Mouse (Mus musculus) skeletal muscle tissue, adult 2 months (tissue): ENCODE data around the gene Rgl1.

Experiments used
- DNase-seq: peaks from one replicate; pipeline ENCODE4 v3.0.0-alpha.2; 2012; ENCODE audit warnings: low read depth, low spot score

Gene Rgl1

GRCm38 (mm10) chr1:152549061-152549738 is 217.0 kb downstream of the Rgl1 start:
- DNase-seq: no peak

- no peak for DNase-seq
These were observed 222.5 kb downstream of the Rgl1 start for GRCm38 (mm10) chr1:152543449-152544159.

DNA sequence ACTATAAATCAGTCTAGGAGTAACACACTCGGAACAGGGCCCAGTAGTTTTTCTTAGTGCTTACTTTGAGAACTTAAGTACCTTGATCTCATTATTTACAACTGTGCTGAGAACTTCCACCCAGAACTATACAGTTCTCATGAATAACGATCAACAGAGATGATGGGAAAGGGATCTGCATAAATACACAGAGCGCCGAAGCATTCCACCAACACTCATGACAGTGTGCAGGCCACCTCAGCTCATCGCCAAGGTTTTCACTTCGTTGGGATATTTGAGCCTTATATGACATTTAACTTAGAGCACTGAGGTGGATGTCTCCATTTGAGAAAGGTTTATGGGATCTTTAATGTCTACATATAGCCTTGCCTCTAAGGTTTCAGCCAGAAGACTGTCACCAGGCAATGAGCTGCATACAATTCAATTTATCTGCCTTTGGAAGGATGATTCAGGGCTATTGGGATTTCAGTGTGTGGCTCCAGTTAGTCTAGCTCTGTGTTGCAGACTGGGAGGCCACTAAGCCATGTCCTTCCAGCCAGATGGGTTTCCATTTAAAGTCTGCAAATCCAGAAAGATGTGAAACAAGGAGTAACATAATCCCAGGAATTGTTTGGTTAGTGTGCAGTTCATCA is 223.3 kb downstream of the Rgl1 start:
- DNase-seq: no peak

GRCm38 (mm10) chr1:152540304-152540887 is 225.8 kb downstream of the Rgl1 start:
- DNase-seq: no peak

- DNase-seq: no peak
These were observed 227.3 kb downstream of the Rgl1 start for GRCm38 (mm10) chr1:152538817-152539216.

GRCm38 (mm10) chr1:152537186-152537585 is 229.0 kb downstream of the Rgl1 start:
- no peak for DNase-seq

DNA sequence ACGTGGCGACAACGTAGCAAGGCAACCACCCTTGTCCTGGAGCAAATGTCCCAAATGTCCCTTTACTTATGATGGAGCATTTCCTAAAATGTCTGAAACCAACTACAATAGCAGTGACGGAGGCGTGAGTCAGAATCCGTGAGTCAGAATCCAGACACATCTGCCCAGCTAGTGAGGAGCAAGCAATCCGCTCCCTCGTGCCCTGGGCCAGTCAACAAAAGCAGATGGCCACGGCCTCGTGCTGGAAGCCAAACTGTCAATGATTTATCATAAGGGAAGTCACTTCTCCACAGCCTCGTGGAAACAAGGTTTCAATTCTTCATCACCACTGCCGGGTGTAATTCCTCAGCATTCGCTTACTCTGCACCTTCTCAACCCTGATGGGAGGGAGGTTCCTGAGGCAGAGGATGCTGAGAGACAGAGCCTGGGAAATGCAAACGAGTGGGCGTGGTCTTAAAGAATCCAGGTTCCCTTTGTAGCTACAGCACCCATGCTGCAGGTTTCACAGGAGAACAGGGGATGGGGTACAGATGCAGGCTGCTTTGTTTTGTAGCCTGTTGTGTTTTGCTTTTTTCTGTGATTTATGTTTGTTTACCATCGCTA is 229.6 kb downstream of the Rgl1 start:
- peak; percentile 66 for DNase-seq

DNA sequence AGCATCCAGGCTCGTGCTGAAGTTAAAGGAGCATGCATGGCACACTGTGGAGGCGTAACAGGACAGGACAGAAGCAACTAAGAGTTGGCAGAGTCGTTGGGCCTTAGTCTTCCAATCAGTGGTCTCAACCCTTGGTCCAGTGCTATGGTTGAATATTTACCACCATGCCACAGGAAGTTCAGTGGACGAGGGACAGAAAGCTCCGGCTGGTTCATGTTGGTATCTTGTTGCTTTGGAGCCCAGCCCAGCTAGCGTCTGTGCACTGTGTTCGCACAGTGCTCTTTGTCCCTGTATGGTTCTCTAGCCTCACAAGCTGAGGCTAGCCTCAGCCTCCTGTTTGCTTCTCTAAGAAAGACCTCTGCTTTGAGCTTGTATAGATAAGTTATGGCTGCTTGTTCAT is 231.6 kb downstream of the Rgl1 start:
- DNase-seq: no peak

DNA sequence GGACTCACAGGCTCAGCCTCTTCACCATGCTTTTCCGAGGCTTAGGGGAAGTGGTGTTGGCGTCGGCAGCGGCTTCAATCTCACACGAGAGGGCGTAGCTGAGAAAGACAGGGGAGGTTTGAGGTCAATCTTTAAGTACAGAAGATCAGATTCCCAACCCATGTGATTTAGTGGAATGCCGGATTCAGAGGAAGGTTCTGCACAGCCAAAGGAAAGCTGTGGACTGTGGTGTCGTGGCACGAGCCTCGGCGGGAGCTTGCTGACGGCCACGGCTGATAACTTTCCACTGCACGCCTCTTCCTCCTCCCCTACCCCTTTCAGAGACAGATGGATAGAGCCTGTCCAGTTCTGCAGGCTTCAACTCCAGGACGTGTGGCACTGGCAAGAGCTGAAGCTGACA is 234.7 kb downstream of the Rgl1 start:
- peak; percentile 38 for DNase-seq

DNA sequence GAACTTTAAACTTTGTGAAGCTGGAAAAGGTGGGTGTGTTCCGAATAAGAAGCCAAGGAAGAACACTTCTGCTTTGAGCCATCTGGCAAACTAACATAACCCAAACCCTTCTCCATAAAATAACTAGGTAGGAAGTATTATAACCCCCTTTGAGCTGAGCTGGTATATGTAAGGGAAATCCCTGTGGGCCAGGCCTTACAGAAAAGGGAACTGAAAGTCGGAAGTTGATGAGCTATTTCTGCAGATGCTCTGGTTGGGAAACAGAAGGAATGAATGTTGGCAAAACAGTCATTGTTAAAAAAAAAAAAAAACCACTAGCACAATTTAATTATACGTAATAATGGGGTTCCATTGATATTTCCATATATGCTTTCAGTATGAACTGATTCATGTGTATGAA is 237.4 kb downstream of the Rgl1 start:
- peak; percentile 52 for DNase-seq

DNA sequence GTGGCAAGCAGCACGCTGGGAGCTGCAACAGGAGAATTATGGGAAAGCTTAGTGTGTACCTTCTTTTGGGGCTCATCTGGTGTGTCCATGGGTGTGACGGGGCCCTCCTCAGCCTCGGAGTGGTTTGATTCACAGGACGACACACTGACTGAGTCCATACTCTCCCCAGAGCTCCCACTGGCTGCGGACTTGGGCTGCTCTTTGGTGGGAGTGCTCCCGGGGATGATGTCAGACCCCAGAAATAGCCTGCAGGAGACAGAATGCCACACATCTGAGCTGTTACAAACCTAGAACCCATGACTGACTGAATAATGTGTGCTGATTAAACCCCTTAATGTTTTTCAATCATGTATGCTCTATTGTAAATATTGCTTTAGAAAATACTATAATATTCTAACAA is 237.9 kb downstream of the Rgl1 start:
- no peak for DNase-seq

DNA sequence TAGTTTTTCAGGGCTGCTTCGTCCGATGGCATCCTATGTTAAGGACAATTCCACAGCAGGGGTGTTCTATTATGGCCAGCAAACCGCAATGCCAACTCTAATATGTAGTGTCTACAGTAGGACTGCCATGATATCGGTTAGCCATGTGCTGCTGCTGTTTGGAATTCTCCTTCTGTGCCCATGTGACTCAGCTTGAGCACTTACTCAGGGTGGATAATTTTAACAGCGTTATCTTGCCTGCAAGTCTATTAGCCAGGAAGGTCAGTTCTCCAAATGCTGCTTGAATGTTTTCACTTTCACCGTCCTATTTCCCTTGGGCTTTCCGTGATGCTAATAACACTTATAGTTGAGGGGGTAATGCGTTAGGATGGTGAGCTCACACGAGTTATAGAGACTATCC is 240.0 kb downstream of the Rgl1 start:
- DNase-seq: no peak

GRCm38 (mm10) chr1:152524987-152525648 is 241.0 kb downstream of the Rgl1 start:
- DNase-seq: peak; percentile 79

- DNase-seq: no peak
These were observed 241.9 kb downstream of the Rgl1 start for GRCm38 (mm10) chr1:152524098-152524892.

GRCm38 (mm10) chr1:152523292-152523691 is 242.9 kb downstream of the Rgl1 start:
- no peak for DNase-seq

GRCm38 (mm10) chr1:152522226-152522625 is 243.9 kb downstream of the Rgl1 start:
- no peak for DNase-seq

- DNase-seq: no peak
These were observed 245.2 kb downstream of the Rgl1 start for GRCm38 (mm10) chr1:152520798-152521575.

DNA sequence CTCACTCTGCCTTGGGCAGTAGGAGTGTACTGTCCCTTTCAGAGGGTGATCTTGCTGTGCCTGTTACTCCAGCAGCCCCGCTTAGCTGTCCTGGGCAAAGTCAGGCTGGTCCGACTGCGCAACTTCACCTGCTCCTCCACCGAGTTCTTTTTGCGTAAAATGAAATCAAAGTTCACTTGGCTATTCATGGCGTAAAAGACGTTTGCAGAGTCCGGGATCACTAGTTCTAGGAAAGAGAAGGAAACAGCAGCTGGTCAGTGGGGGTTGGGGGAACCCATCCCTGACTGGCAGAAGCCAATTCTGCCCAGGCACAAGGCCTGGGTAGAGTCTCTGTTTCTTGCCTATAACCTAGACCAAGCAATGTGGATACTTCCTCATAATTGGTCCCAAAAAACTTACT is 247.2 kb downstream of the Rgl1 start:
- DNase-seq: no peak

GRCm38 (mm10) chr1:152517057-152517570 is 249.0 kb downstream of the Rgl1 start:
- DNase-seq: no peak

DNA sequence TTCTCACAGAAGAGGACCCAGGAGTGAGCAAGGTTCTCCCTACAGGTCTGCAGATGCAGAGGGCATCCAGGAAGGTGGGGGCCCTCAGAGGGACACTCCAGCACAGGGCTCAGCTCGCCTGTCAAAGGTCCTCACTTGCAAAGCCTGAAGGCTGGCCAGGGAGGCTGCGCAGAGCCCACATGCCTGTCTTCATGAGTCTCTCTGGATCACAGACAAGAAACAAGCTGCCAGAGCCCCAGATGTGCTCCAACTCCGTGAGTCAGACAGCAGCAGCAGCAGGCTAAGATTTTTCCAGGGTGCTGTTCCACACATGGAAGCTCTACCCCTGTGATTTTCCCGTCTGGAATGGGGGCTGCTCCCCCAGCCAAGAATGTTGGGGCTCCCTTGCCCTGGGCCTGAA is 251.9 kb downstream of the Rgl1 start:
- DNase-seq: peak; percentile 76
